Mouse (Mus musculus) gastrocnemius, postnatal 10 days (tissue): ENCODE data around the gene Ssr2. TPM values are rescaled to one million over a fixed set of nuclear protein-coding genes. Genes with fewer than 3 reads are reported as not detected.

ENCODE experiments used
- DNase-seq: peaks from one replicate; pipeline ENCODE4 v3.0.0; 2021; ENCODE audit warnings: mixed read lengths
- total RNA-seq, 2 experiments: library from RNA; stranded (reverse); gene quantifications; 2 replicates each; pipeline ENCODE4 v1.2.3; 2021

Ssr2 gene
- total RNA-seq, 2 experiments from 2014 or later = 108 to 125 TPM

GRCm38 (mm10) chr3:88541622-88542401, 33.9 kb upstream of the Ssr2 start:
- DNase-seq = no peak

- DNase-seq = no peak
These were observed 33.2 kb upstream of the Ssr2 start for GRCm38 (mm10) chr3:88542486-88542885.

- no peak for DNase-seq
These were observed 32.5 kb upstream of the Ssr2 start for GRCm38 (mm10) chr3:88543174-88543573.

- no peak for DNase-seq
These were observed 31.8 kb upstream of the Ssr2 start for GRCm38 (mm10) chr3:88543651-88544410.

GRCm38 (mm10) chr3:88544514-88544913, 31.2 kb upstream of the Ssr2 start:
- no peak for DNase-seq

- no peak for DNase-seq
These were observed 30.6 kb upstream of the Ssr2 start for GRCm38 (mm10) chr3:88544955-88545591.

GRCm38 (mm10) chr3:88546674-88547418, 28.8 kb upstream of the Ssr2 start:
- DNase-seq = no peak

GRCm38 (mm10) chr3:88548180-88548917, 27.3 kb upstream of the Ssr2 start, which contains the start of gene Rab25:
Rab25 (minus strand) TSS chr3:88548300.
- DNase-seq = no peak

- no peak for DNase-seq
These were observed 24.1 kb upstream of the Ssr2 start for GRCm38 (mm10) chr3:88551586-88551985.

GRCm38 (mm10) chr3:88552082-88552645, 23.5 kb upstream of the Ssr2 start:
- no peak for DNase-seq

- peak; percentile 97 for DNase-seq
These were observed 22.8 kb upstream of the Ssr2 start, which contains the start of gene Lamtor2 for GRCm38 (mm10) chr3:88552676-88553524. Lamtor2 (minus strand) TSS chr3:88553074.

- peak; percentile 95 for DNase-seq
These were observed 22.2 kb upstream of the Ssr2 start, which contains the start of gene Ubqln4 for GRCm38 (mm10) chr3:88553525-88553879. Ubqln4 (plus strand) TSS chr3:88553758.

- DNase-seq = peak; percentile 67
These were observed 21.6 kb upstream of the Ssr2 start for GRCm38 (mm10) chr3:88553880-88554586.

GRCm38 (mm10) chr3:88555069-88555605, 20.5 kb upstream of the Ssr2 start:
- no peak for DNase-seq

- DNase-seq = no peak
These were observed 19.9 kb upstream of the Ssr2 start for GRCm38 (mm10) chr3:88555731-88556130.

GRCm38 (mm10) chr3:88556616-88557015, 19.1 kb upstream of the Ssr2 start:
- DNase-seq = no peak

- no peak for DNase-seq
These were observed 16.1 kb upstream of the Ssr2 start for GRCm38 (mm10) chr3:88559596-88559995.

- DNase-seq = no peak
These were observed 13.7 kb upstream of the Ssr2 start for GRCm38 (mm10) chr3:88561989-88562388.

- no peak for DNase-seq
These were observed 12.2 kb upstream of the Ssr2 start for GRCm38 (mm10) chr3:88563442-88563841.
